Mouse (Mus musculus): ENCODE data around the gene Crp.

Crp gene

GRCm38 (mm10) chr1:172697844-172698243 lies at the start of gene Crp:
Crp (plus strand) TSS chr1:172698055.
- no peak for DNase-seq (ENCODE audit: low read depth, low spot score)

GRCm38 (mm10) chr1:172649396-172649795 lies 48.5 kb upstream of the Crp start:
- DNase-seq (ENCODE audit: low read depth, low spot score): no peak

- no peak for DNase-seq (ENCODE audit: low read depth, low spot score)
These were observed 47.2 kb upstream of the Crp start for GRCm38 (mm10) chr1:172650519-172651287.

- no peak for DNase-seq (ENCODE audit: low read depth, low spot score)
These were observed 46.4 kb upstream of the Crp start for GRCm38 (mm10) chr1:172651288-172651987.

DNA sequence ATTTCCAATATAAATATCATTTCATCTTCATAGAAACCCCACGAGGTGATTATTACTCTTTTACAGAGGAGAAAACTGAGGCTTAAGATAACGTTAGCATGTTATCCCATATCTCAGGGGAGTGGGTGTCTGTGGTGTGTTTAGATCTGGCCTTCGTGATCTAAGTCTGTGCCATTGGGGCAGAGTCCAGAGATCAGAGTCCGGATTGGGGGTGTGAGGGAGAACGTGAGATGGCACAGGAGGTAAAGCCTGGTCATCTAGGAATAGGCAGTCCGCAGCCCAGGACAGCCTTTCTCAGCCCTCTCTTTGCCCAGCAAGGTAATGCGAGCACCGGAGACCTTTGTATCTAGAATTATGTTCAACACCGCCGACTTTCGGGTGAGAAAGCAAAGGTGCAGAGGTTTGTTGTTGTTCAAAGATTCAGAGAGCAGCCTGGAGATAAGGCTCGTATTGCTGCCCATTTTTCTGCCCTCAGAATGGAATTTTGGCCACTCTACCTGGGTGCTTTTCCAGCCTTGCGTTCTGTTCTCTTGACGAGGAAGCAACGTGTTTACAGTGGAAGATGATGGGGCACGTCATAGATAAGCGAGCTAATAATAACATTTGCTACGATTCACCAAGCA lies 45.7 kb upstream of the Crp start:
- DNase-seq (ENCODE audit: low read depth, low spot score): no peak

DNA sequence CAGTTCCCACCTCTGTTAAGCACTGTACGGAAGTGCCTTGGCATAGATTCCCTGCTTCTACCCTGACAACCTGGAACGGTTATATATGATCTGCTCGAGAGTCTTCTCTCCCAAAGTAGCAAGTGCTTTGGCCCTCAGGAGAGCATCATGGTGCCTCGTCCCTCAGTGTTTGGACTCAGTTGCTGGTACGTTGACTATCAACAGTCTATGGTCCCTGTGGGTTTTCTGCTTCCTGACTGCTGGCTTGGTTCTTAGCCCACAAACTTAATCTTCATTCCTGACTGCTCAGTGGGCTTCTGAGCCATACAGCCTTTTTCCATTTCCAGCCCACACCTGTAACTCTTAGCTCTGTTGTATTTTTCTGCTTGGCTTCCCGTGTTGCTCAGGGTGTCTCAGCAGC lies 44.0 kb upstream of the Crp start:
- DNase-seq (ENCODE audit: low read depth, low spot score): no peak

DNA sequence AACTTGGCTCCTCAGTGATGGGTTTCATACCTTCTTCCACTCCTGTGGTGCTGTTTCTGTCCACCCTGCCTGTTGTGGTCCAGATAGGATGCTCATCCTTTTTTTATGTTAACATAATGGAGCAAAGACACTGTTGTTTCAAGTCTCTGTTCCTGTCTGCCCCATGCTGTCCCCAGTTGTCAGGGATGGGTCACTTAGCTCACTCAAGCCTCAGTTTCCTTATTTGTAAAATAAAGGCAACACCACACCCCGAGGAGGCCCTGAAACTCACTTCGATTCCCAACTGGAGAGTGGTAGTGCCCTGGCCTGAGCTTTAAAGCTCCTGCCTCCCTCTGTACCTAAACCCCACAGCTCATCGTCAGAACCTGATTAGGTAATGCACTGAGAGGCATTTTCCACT lies 40.6 kb upstream of the Crp start:
- DNase-seq (ENCODE audit: low read depth, low spot score): no peak

DNA sequence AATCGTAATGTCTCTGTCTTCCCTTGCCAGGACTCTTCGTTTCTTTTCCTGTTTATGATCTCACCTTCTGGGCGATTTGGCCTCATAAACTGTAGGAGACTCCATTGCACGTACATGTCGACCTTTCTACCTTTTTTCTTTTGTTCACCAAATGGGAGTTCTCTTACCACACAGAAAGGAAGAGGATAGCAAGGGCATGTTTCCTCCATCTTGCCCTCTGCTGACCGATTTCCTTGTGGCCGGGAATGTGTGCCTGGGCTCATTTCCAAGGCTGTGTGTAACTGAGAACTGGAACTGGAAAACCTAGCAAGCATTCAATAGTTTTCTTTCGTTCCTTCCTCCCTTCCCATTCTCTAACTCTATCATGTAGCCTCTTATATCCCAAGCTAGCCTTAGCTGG lies 38.2 kb upstream of the Crp start:
- no peak for DNase-seq (ENCODE audit: low read depth, low spot score)

GRCm38 (mm10) chr1:172665457-172665856 lies 32.4 kb upstream of the Crp start:
- no peak for DNase-seq (ENCODE audit: low read depth, low spot score)

GRCm38 (mm10) chr1:172667597-172667996 lies 30.3 kb upstream of the Crp start:
- peak; percentile 21 for DNase-seq (ENCODE audit: low read depth, low spot score)

DNA sequence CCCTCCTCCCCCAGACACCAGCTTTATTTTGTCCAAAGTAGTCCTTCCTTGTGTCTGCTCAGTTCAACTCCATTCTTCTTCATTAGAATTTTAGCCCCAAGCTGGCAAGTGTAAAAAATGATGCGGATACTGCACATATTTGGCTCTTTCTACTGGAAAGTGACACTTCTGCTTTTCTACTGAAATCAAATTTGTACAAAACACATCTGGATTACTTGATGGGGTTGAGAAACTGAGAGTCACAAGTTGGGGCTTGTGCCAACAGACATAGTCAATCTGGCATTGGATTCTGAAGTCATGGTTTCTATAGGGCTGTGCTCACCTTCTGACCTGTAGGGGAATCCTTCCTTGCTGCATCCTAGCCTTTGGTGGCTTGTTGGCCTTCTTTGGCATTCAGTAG lies 27.1 kb upstream of the Crp start:
- no peak for DNase-seq (ENCODE audit: low read depth, low spot score)

DNA sequence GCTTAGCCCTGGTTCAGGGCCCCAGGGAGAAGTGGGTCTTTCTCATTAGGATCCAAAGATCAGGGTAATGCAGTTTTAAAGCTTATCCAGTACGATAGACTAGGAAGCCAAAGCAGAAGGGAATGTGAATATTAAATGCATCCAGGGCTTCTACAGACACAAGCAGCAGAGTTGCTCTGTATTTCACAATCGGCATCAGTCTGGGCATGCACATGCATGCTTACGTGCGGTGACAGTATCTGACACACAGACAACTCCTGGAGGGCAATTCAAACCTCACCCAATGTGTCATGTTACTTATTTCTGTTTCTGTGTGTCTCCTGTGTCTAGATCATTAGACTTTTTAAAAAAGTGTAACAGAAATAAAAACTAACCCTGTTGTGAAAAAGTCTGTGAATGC lies 17.1 kb upstream of the Crp start:
- no peak for DNase-seq (ENCODE audit: low read depth, low spot score)

DNA sequence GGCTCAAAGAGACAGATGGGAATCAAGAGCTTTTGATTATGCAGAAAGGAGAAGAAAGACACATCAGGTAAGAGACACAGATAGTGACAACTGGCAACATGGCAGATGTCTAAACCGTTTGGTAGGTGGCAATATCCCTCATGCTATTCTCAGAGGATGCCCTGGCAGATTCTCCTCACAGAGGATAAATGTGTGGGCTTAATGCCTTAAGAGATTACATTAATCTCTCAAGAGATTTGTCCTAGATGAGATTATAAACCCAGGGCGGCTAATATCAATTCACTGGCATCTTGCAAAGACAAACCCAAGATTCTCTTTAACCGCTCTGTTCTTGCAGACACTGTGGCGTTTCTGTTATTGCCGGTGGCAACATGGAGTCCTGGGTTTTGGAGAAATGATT lies 14.3 kb upstream of the Crp start:
- no peak for DNase-seq (ENCODE audit: low read depth, low spot score)

DNA sequence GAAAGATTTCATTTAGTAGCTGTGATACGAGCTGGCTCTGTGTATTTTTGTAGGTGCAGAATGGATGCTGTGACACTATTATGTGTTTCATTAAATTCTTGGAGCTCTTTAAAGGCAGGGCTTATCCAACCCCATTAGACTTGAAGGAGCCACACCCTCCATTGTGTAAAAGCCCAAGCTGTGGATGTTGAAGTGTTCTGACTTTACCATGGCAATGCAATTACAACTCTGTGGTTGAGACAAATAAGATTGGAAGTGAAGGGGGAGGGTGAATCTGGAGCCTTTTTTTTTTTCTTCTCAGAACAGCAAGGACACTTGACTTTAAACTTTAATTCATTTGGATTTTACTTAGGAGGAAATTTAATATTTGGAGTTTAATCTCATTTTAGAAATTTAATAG lies 13.9 kb upstream of the Crp start:
- no peak for DNase-seq (ENCODE audit: low read depth, low spot score)

DNA sequence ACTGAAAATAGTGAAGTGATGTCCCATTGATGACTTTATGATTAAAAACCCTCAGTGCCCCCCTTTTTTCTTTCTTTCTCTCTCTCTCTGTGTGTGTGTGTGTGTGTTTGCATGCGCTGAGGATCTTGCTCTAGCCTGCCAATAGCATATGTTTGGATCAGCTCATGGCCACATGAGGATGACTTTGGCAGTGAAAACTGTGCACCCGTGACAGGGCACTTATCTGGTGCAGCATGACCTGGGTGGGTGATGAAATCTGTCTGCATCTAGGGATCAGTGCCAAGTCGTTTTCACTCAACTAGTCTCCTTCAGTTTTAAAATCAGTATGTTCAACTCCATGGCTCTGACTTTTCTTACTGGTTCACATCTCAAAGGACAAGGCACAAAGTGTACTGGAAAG lies 12.7 kb upstream of the Crp start:
- no peak for DNase-seq (ENCODE audit: low read depth, low spot score)

GRCm38 (mm10) chr1:172697422-172697821 lies 433 bp upstream of the Crp start:
- DNase-seq (ENCODE audit: low read depth, low spot score): no peak

GRCm38 (mm10) chr1:172700814-172701213 lies 3.0 kb downstream of the Crp start:
- DNase-seq (ENCODE audit: low read depth, low spot score): no peak

DNA sequence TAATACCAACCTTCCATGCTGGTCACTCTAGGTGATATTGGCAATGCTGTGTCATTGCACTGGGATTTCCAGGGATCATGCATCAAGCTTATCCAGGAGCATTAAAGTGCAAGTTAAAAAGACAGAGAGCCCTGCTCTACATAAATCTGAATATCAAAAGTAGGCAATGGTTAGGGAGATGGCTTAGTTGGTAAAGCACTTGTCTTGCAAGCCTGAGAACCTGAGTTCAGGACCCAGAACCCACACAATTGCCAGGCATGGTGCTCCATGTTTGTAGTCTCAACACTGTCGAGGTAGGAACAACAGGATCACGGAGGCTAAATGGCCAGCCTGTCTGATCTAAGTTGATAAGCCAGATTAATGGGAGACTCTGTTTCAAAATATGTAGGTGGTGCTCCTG lies 3.5 kb downstream of the Crp start:
- no peak for DNase-seq (ENCODE audit: low read depth, low spot score)

GRCm38 (mm10) chr1:172701901-172702300 lies 4.0 kb downstream of the Crp start:
- no peak for DNase-seq (ENCODE audit: low read depth, low spot score)

GRCm38 (mm10) chr1:172704769-172705168 lies 6.9 kb downstream of the Crp start:
- DNase-seq (ENCODE audit: low read depth, low spot score): no peak

DNA sequence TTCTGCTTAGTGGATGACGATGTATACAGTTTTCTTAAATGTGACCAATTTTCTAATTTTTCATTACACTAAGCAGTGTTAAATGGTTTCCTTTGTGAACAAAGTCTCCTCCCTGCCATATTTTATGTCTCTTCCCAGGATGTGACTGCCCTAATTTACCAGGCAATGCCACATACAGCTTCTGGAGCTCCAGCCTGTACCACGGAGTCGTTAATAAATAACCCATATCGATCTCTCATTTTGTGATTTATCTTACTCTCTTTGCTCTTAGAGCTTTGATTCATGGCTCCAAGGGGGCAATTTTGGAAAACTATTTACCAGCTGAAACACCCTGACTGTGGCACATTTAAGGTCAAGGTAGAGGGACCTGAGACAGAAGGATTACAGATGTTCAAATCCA lies 8.4 kb downstream of the Crp start:
- no peak for DNase-seq (ENCODE audit: low read depth, low spot score)

DNA sequence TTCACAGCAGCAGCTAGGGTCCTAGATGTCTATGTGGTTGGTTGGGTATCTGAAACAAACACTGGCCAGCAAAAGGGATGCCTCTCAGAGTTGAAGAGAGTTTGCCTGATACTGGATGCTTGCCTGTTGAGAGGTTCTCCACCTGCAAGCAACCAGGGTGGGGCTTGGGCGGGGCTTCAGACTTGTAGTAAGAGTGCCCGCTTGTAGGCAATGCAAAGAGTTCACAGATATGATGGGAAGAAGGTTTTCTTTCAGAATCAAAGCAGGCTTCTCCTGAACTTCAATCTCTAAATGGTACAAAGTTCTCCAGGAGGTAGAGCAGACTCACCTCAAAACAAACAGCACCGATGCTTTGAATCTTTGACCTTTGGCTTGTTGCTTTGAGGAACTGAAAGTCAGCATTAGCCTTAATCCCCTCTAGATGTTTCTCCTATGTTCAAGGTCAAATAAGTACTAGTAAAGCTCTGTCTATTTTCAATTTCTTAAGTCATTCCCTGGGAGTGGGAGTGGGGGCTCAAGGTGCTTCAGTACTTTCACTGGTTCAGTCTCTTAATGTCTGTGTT lies 12.0 kb downstream of the Crp start:
- no peak for DNase-seq (ENCODE audit: low read depth, low spot score)

GRCm38 (mm10) chr1:172711396-172711795 lies 13.5 kb downstream of the Crp start:
- DNase-seq (ENCODE audit: low read depth, low spot score): no peak
